Mouse (Mus musculus): ENCODE results near the gene Ipo11.
A peak's percentile ranks its signal among the peaks of the same experiment; 100 is the strongest.

Gene Ipo11

GRCm38 (mm10) chr13:106813519-106813918 lies 123.2 kb downstream of the Ipo11 start:
- DNase-seq (ENCODE audit: low read depth) = no peak

- DNase-seq (ENCODE audit: low read depth) = no peak
Observed at GRCm38 (mm10) chr13:106813087-106813486, 123.7 kb downstream of the Ipo11 start.

- DNase-seq (ENCODE audit: low read depth) = no peak
Observed at GRCm38 (mm10) chr13:106810156-106810555, 126.6 kb downstream of the Ipo11 start.

- no peak for DNase-seq (ENCODE audit: low read depth)
Observed at GRCm38 (mm10) chr13:106808821-106809220, 127.9 kb downstream of the Ipo11 start.

GRCm38 (mm10) chr13:106808315-106808714 lies 128.4 kb downstream of the Ipo11 start:
- DNase-seq (ENCODE audit: low read depth) = no peak

GRCm38 (mm10) chr13:106807303-106807702 lies 129.5 kb downstream of the Ipo11 start:
- no peak for DNase-seq (ENCODE audit: low read depth)

GRCm38 (mm10) chr13:106805146-106805545 lies 131.6 kb downstream of the Ipo11 start:
- DNase-seq (ENCODE audit: low read depth) = no peak

- no peak for DNase-seq (ENCODE audit: low read depth)
Observed at GRCm38 (mm10) chr13:106798026-106798425, 138.7 kb downstream of the Ipo11 start.

- DNase-seq (ENCODE audit: low read depth) = no peak
Observed at GRCm38 (mm10) chr13:106788817-106789216, 147.9 kb downstream of the Ipo11 start.

- no peak for DNase-seq (ENCODE audit: low read depth)
Observed at GRCm38 (mm10) chr13:106768807-106769206, 168.0 kb downstream of the Ipo11 start.

- no peak for DNase-seq (ENCODE audit: low read depth)
Observed at GRCm38 (mm10) chr13:106762611-106763010, 174.1 kb downstream of the Ipo11 start.

- no peak for DNase-seq (ENCODE audit: low read depth)
Observed at GRCm38 (mm10) chr13:106761661-106762060, 175.1 kb downstream of the Ipo11 start.

- DNase-seq (ENCODE audit: low read depth) = peak; percentile 28
Observed at GRCm38 (mm10) chr13:106760232-106760875, 176.4 kb downstream of the Ipo11 start.

- no peak for DNase-seq (ENCODE audit: low read depth)
Observed at GRCm38 (mm10) chr13:106755892-106756291, 180.9 kb downstream of the Ipo11 start.

- no peak for DNase-seq (ENCODE audit: low read depth)
Observed at GRCm38 (mm10) chr13:106754216-106754615, 182.5 kb downstream of the Ipo11 start.

- no peak for DNase-seq (ENCODE audit: low read depth)
Observed at GRCm38 (mm10) chr13:106751951-106752350, 184.8 kb downstream of the Ipo11 start.

GRCm38 (mm10) chr13:106746823-106747222 lies 189.9 kb downstream of the Ipo11 start:
- DNase-seq (ENCODE audit: low read depth) = no peak

GRCm38 (mm10) chr13:106745201-106745600 lies 191.6 kb downstream of the Ipo11 start:
- DNase-seq (ENCODE audit: low read depth) = no peak

All from c-Kit-positive CD71-negative TER-119-negative erythroid progenitor cells, embryonic 14.5 days (primary cell).